Mouse (Mus musculus) forebrain, embryonic 13.5 days (tissue): ENCODE data around the gene Fbxl15. TPM values are rescaled to one million over a fixed set of nuclear protein-coding genes. Genes with fewer than 3 reads are reported as not detected.
A peak's percentile ranks its signal among the peaks of the same experiment; 100 is the strongest.

Experiments used
- ATAC-seq: fragments of 200-750 bp; cut with Nextera tagmentation; 2 replicates; pipeline ENCODE4 v1.8.0; 2017
- H3K27ac ChIP-seq: fragments of 300-500 bp; sonication (generic); 2 replicates; pipeline ENCODE4 v1.5.1; 2015; ENCODE audit warnings: inconsistent platforms, mild to moderate bottlenecking, moderate library complexity
- H3K27me3 ChIP-seq: fragments of 300-500 bp; sonication (generic); 2 replicates; pipeline ENCODE4 v1.6.1; 2015; ENCODE audit warnings: mild to moderate bottlenecking, inconsistent platforms
- H3K36me3 ChIP-seq: fragments of 300-500 bp; sonication (generic); 2 replicates; pipeline ENCODE4 v1.6.1; 2015; ENCODE audit warnings: mild to moderate bottlenecking, inconsistent platforms; ENCODE audit not compliant: poor library complexity, severe bottlenecking
- H3K4me1 ChIP-seq: fragments of 300-500 bp; sonication (generic); 2 replicates; pipeline ENCODE4 v1.6.1; 2015; ENCODE audit warnings: inconsistent platforms
- H3K4me2 ChIP-seq: fragments of 300-500 bp; sonication (generic); 2 replicates; pipeline ENCODE4 v1.6.1; 2015; ENCODE audit warnings: inconsistent platforms, mild to moderate bottlenecking, moderate library complexity
- H3K4me3 ChIP-seq: fragments of 300-500 bp; sonication (generic); 2 replicates; pipeline ENCODE4 v1.5.1; 2015; ENCODE audit warnings: mild to moderate bottlenecking, inconsistent platforms
- H3K9ac ChIP-seq: fragments of 300-500 bp; sonication (generic); 2 replicates; pipeline ENCODE4 v1.6.1; 2015; ENCODE audit warnings: mild to moderate bottlenecking, inconsistent platforms
- H3K9me3 ChIP-seq: fragments of 300-500 bp; sonication (generic); replicated peaks from 2 replicates; pipeline ENCODE4 v1.6.1; 2016; ENCODE audit warnings: inconsistent platforms
- WGBS: fragments of 180-500 bp; shearing (Covaris S2); methylation state at CpG from one replicate; pipeline ENCODE4 v1.1.7; 2015; 5-methylcytosine and 5-hydroxymethylcytosine counted together
- polyA plus RNA-seq: library from polyadenylated mRNA; unstranded; fragments of >200 nt; fragmentation: Nextera tagmentation; extraction: Ambion mirVana; gene quantifications from 2 replicates; pipeline ENCODE4 v1.2.1, GENCODE M21; 2015

The Fbxl15 gene
- polyA plus RNA-seq, 1 experiment from 2014 or later, result 30.8 TPM

- Histone ChIP-seq H3K4me3 (peak overlapping the region; percentile 47; the same call in 1 of the 2 replicates), H3K27ac (no peak overlapping the region), H3K4me2 (peak overlapping the region; percentile 73), H3K9ac (no peak overlapping the region), H3K4me1 (peaks cover 69% of the 10 kb centered on the region), H3K36me3 (no peaks in the 10 kb centered on the region), H3K9me3 (no peaks in the 10 kb centered on the region), H3K27me3 (peaks cover 76% of the 10 kb centered on the region)
- peak; percentile 46 for ATAC-seq
- WGBS, result 11% methylated on average over 16 of the region's 16 CpGs
Measured at GRCm38 (mm10) chr19:46318586-46319378, 9.2 kb upstream of the Fbxl15 start.

DNA sequence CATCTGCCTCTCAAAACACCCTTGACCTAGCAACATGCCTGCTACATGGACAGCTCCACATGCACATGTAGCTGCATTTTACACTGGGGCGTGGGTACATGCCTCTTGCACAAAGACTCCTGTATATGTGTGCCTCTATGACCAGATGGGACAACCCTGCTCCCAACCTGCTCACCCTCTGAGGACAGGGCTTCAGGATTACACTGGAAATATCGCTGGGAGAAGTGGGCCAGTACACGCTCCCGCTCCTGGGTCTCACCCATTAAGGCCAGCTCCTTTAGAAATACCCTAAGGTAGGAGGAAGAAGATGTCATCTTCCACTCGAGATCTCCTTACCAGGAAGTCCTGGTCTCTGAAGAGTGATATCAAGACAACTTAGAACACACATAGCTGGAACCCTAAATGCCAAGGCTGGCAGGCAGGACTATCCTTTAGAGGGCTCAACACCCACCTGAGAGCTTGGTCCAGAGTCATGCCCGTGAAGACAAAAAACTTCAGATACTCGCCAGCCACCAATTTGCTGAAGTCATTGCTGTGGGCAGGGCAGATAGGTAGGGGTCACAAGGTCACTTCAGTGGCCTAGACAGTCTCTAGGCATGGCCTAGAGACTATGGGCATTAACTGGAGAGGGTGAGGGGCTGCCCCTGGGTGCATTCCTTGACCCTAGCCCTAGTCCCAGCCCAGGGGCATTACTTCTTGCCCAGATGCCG is 7.8 kb upstream of the Fbxl15 start:
- no peaks in the 10 kb centered on the region for H3K9me3 ChIP-seq
- H3K27me3 ChIP-seq, result peaks cover 76% of the 10 kb centered on the region
- H3K27ac ChIP-seq, result no peak overlapping the region
- H3K9ac ChIP-seq, result no peak overlapping the region
- H3K4me2 ChIP-seq, result no peak overlapping the region
- no peak for ATAC-seq
- 82% methylated on average over 8 of the region's 8 CpGs for WGBS
- no peaks in the 10 kb centered on the region for H3K36me3 ChIP-seq
- H3K4me3 ChIP-seq, result no peak overlapping the region
- peaks cover 82% of the 10 kb centered on the region for H3K4me1 ChIP-seq

DNA sequence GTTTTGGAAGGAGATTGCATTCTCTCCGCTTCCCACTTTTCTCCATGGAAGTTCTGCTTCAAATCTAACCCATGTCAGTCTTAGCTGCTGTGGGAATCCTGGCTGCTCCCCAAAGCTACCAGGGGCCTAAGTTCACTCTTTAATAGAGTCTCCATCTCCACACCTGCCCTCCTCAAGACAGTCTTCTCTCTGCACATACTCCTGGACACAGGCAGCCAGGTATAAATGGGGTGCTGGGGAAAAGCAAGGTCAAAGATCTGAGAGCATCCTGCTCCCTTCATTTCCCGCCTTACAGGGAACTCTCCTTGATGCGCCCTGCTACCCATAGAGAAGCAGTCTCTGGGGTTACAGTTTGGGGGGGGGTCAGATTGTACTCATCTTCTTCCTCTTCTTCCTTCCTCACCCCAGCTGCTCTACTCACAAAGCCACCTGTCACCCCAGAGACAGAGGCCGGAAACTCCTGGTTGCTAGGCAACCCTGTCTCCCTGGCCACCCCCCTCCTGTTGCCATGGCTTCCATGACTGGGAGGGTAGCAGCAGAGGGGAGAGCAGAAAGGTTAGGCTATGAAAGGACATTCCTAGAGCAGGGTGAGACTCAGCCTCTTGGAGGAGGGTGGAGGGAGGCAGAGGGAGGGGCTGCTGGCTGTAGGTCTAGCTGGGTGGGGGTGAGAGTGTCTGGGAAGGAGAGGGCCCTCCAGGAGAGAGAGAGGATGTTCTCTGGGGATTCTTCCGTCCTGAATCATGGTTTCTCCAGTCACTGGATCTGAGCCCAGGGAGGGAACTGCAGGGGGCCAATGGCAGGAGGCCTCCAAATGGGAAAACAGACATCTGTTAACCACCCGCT is 6.7 kb upstream of the Fbxl15 start:
- peaks cover 76% of the 10 kb centered on the region for H3K27me3 ChIP-seq
- WGBS, result 19% methylated on average over 6 of the region's 6 CpGs

DNA sequence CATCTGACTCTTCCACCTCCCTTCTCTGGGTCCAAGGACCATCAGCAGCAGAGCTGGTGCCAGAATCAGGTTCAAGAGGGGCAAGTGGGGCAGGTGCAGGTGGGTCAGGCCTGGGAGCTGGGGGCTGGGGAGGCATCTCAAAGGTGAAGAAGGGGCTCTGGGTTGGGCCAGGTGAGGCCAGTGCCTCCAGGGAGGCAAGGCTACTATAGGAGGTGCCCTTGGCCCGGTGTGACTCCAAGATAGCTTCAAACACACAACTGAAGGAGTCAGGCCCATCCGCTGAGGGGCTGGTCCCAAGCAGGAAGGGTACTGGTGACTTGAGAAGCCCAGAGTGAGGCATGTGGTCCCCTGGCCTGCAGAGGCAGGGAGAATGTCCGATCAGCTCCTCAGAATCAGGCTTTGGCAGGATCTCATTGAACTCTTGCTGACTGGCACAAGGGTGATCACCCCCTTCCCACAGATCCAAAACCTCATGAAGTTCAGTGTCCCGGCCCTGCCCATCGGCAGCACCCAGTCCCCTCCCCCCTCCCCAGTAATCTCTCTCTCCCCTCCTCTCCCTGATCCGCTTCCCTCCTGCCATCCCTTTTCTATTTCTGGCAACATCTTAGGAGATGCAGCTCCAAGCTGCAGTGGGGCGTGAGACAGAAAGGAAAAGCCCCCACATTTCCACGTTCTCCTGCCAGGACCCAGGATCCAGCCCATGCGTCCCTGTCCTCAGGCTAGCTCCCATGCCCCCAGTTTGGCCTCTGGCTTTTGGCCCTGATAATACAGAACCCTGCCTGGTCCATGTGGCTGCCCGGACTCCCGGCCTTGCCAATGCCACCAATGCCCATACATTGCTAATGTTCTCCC is 5.6 kb upstream of the Fbxl15 start:
- H3K9ac ChIP-seq, result peak overlapping the region; percentile 30
- peak overlapping the region; percentile 73 for H3K27ac ChIP-seq
- H3K27me3 ChIP-seq, result peaks cover 68% of the 10 kb centered on the region
- peaks cover 83% of the 10 kb centered on the region for H3K4me1 ChIP-seq
- no peak for ATAC-seq
- no peak overlapping the region for H3K4me3 ChIP-seq
- peak overlapping the region; percentile 51 for H3K4me2 ChIP-seq
- 51% methylated on average over 11 of the region's 11 CpGs for WGBS
- H3K9me3 ChIP-seq, result no peaks in the 10 kb centered on the region
- no peaks in the 10 kb centered on the region for H3K36me3 ChIP-seq

More for the DNA sequence above, 6.7 kb upstream of the Fbxl15 start:
- Histone ChIP-seq H3K9ac (peak overlapping the region; percentile 30; the same call in 1 of the 2 replicates), H3K4me3 (0 out of 2 replicates have a peak overlapping the region, but pooled peaks have one; percentile 7), H3K4me1 (peaks cover 85% of the 10 kb centered on the region), H3K9me3 (no peaks in the 10 kb centered on the region), H3K4me2 (peak overlapping the region; percentile 51), H3K36me3 (no peaks in the 10 kb centered on the region), H3K27ac (peak overlapping the region; percentile 73)
- ATAC-seq, result peak; percentile 48; the same call in 1 of the 2 replicates

GRCm38 (mm10) chr19:46322996-46323572 is 4.9 kb upstream of the Fbxl15 start:
- Histone ChIP-seq H3K27ac (peak overlapping the region; percentile 41; the same call in 1 of the 2 replicates), H3K36me3 (no peaks in the 10 kb centered on the region), H3K4me2 (peak overlapping the region; percentile 51; the same call in 1 of the 2 replicates), H3K9ac (no peak overlapping the region), H3K4me3 (no peak overlapping the region), H3K4me1 (peaks cover 82% of the 10 kb centered on the region), H3K27me3 (peaks cover 60% of the 10 kb centered on the region), H3K9me3 (no peaks in the 10 kb centered on the region)
- ATAC-seq, result no peak
- 76% methylated on average over 13 of the region's 13 CpGs for WGBS

GRCm38 (mm10) chr19:46323716-46324115 is 4.3 kb upstream of the Fbxl15 start:
- ATAC-seq, result no peak
- Histone ChIP-seq H3K27ac (no peak overlapping the region), H3K4me2 (no peak overlapping the region), H3K9ac (no peak overlapping the region), H3K36me3 (no peaks in the 10 kb centered on the region), H3K4me3 (no peak overlapping the region), H3K27me3 (peaks cover 54% of the 10 kb centered on the region), H3K4me1 (peaks cover 78% of the 10 kb centered on the region), H3K9me3 (no peaks in the 10 kb centered on the region)
- WGBS, result 79% methylated on average over 5 of the region's 5 CpGs

DNA sequence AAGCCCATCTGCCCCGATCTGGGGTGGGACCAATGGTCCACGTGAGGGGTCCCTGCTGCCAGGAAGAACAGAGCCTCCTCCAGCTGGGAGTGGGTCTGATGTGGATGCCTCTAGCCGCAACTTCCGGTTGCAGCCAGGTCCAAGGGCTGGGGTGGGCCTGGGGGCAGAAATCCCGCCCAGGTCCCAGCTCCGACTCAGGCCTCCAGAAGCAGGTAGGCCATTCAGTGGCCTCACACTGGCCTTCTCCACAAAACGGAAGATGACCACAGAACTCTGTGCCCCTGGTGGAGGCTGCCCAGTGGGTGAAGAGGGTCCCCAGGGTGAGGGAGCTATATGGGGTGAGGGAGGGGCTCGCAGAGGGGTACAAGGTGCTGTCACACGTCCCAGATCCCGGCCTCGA is 3.6 kb upstream of the Fbxl15 start:
- Histone ChIP-seq H3K4me3 (no peak overlapping the region), H3K27me3 (peaks cover 48% of the 10 kb centered on the region), H3K36me3 (no peaks in the 10 kb centered on the region), H3K4me1 (peaks cover 78% of the 10 kb centered on the region), H3K4me2 (peak overlapping the region; percentile 100), H3K27ac (no peak overlapping the region), H3K9me3 (no peaks in the 10 kb centered on the region), H3K9ac (no peak overlapping the region)
- 77% methylated on average over 11 of the region's 11 CpGs for WGBS
- ATAC-seq, result no peak

DNA sequence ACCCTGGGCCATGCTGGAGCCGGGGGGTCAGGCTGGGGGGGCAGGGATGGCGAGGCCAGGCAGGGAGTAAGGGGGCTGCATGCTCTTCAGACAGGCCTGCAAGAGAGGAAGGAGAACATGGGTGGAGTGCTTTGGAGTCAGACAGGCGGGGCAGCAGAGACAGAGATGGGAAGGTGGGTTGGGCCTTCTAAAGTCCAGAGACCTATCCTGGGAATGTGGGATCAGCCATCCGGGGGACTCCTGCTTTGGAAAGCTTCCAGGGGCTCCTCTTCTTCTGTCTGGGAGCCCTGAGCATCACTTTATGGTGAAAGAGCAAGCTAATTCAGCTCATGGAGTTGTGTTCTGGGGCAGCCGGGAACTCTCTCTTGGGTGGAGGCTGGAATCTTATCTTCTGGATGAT is 3.1 kb upstream of the Fbxl15 start:
- Histone ChIP-seq H3K27ac (no peak overlapping the region), H3K4me1 (peaks cover 78% of the 10 kb centered on the region), H3K4me3 (peak overlapping the region; percentile 75; the same call in 1 of the 2 replicates), H3K9me3 (no peaks in the 10 kb centered on the region), H3K9ac (0 out of 2 replicates have a peak overlapping the region, but pooled peaks have one; percentile 83), H3K4me2 (peak overlapping the region; percentile 100), H3K27me3 (peaks cover 42% of the 10 kb centered on the region), H3K36me3 (peaks cover under 1% of the 10 kb centered on the region; the same call in 1 of the 2 replicates)
- ATAC-seq, result no peak
- WGBS, result 66% methylated on average over 5 of the region's 5 CpGs

GRCm38 (mm10) chr19:46326019-46326755 is 1.8 kb upstream of the Fbxl15 start:
- peaks cover 34% of the 10 kb centered on the region for H3K27me3 ChIP-seq
- H3K36me3 ChIP-seq, result peaks cover 13% of the 10 kb centered on the region
- peaks cover 74% of the 10 kb centered on the region for H3K4me1 ChIP-seq
- ATAC-seq, result no peak
- 3% methylated on average over 27 of the region's 29 CpGs for WGBS
- peak overlapping the region; percentile 95 for H3K27ac ChIP-seq
- H3K4me2 ChIP-seq, result peak overlapping the region; percentile 100
- H3K9ac ChIP-seq, result peak overlapping the region; percentile 83
- peak overlapping the region; percentile 75 for H3K4me3 ChIP-seq
- H3K9me3 ChIP-seq, result no peaks in the 10 kb centered on the region

DNA sequence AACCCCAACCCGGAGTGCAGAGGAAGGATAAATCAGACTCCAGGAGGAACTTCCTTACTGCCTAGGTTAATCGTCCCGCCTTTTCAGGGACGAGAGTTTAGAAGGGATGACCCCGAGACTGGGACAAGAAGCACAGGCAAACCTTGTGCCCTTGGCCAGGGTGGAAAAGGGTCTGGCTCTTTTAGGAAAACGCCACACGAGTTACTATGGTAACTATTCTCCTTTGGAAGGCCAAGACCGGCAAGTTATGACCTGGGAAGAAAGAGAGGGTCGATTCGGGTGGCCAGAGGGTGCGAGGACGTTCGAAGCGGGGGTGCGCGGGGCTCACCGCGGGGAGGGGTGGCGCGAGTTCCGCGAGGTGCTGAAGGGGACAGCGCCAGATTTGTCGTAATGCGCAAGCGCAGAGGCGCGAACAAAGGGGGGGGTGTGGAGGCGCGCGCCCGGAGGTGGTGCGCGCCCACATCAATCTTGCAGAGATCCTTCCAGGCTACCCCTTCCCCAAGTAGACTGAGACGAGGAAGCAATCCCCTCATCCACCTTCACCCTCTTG is 1.2 kb upstream of the Fbxl15 start, which contains the start of gene Psd:
Gene Psd (minus strand): TSS at position 401 of the 550 bp plus-strand sequence.
- WGBS, result 1% methylated on average over 28 of the region's 35 CpGs
- H3K4me1 ChIP-seq, result peaks cover 68% of the 10 kb centered on the region
- ATAC-seq, result no peak

More for the DNA sequence above, 1.2 kb upstream of the Fbxl15 start, which contains the start of gene Psd:
- H3K27ac ChIP-seq, result peak within 1 kb of the TSS; percentile 95
- H3K4me2 ChIP-seq, result peak within 1 kb of the TSS; percentile 100
- H3K9me3 ChIP-seq, result no peaks in the 10 kb centered on the region
- peaks cover 19% of the 10 kb centered on the region for H3K36me3 ChIP-seq
- peak within 1 kb of the TSS; percentile 75 for H3K4me3 ChIP-seq
- peaks cover 34% of the 10 kb centered on the region for H3K27me3 ChIP-seq
- H3K9ac ChIP-seq, result peak within 1 kb of the TSS; percentile 83
